Comparison of ENCODE assay signal across 11 mouse cellular contexts in the genomic region with DNA sequence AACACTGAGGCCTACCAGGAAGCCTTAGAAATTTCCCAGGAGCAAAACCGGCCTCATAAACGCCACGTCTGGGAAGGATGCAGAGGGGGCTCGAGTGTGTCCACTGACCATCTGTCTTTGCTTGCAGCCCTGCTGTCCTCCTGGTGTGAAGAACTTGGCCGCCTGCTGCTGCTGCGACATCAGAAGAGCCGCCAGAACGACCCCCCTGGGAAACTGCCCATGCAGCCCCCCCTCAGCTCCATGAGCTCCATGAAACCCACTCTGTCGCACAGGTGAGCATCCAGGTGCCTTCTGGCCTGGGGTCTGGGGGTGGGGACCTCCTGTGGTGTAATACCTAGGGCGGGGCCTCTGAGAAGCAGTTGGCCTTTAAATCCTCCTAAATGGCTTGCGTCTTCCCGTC. TPM values are rescaled to one million over a fixed set of nuclear protein-coding genes. Genes with fewer than 3 reads are reported as not detected.
A peak's percentile ranks its signal among the peaks of the same experiment; 100 is the strongest.
DNase-seq lines count a peak whose midpoint lies in the region; ATAC-seq lines count a peak whose summit lies in the region.
"Had no signal": no experiment of that assay in that cellular context is flagged by ENCODE, and none has a peak within 500 bp of the region (broad histone marks: within the 10 kb centered on the region; RNA-seq: fewer than 3 reads in every experiment).

No protein-coding gene starts in this region.

- no peak for DNase-seq in heart, postnatal 4 days
- DNase-seq in midbrain, embryonic 11.5 days (ENCODE audit: low spot score, missing footprints), result no peak
- no peak for DNase-seq in hindbrain, embryonic 14.5 days (ENCODE audit: low spot score)
- DNase-seq in testis, postnatal 10 days (ENCODE audit: low spot score), result no peak
- DNase-seq: right cerebral cortex, postnatal 4 days had no signal

- H3K9me3 ChIP-seq in heart, embryonic 12.5 days (replicated peaks), result no peaks in the 10 kb centered on the region
- H3K9me3 ChIP-seq in midbrain, embryonic 13.5 days, result no peaks in the 10 kb centered on the region
- no peaks in the 10 kb centered on the region for H3K9me3 ChIP-seq in midbrain, embryonic 11.5 days (ENCODE audit: control insufficient read depth, low read length)
- no peaks in the 10 kb centered on the region for H3K9me3 ChIP-seq in hindbrain, embryonic 14.5 days (ENCODE audit: control insufficient read depth, low read length)
- H3K9me3 ChIP-seq in neural tube, embryonic 15.5 days (replicated peaks), result no peaks in the 10 kb centered on the region
- H3K9me3 ChIP-seq: stomach, embryonic 15.5 days had no signal

- no peaks in the 10 kb centered on the region for H3K27me3 ChIP-seq in heart, embryonic 12.5 days (replicated peaks)
- H3K27me3 ChIP-seq in midbrain, embryonic 13.5 days, result no peaks in the 10 kb centered on the region
- H3K27me3 ChIP-seq in midbrain, embryonic 11.5 days (ENCODE audit: control insufficient read depth, insufficient read depth, low read length), result no peaks in the 10 kb centered on the region
- H3K27me3 ChIP-seq in hindbrain, embryonic 14.5 days (ENCODE audit: control insufficient read depth, insufficient read depth, low read length), result no peaks in the 10 kb centered on the region
- no peaks in the 10 kb centered on the region for H3K27me3 ChIP-seq in neural tube, embryonic 15.5 days (replicated peaks)
- H3K27me3 ChIP-seq: stomach, embryonic 15.5 days had no signal

- peaks cover 96% of the 10 kb centered on the region for H3K4me1 ChIP-seq in heart, embryonic 12.5 days (replicated peaks)
- peaks cover 74% of the 10 kb centered on the region for H3K4me1 ChIP-seq in midbrain, embryonic 13.5 days (replicated peaks)
- peaks cover 3% of the 10 kb centered on the region; the same call in 1 of the 2 replicates for H3K4me1 ChIP-seq in midbrain, embryonic 11.5 days (ENCODE audit: control insufficient read depth, insufficient read depth, low read length)
- peaks cover 40% of the 10 kb centered on the region for H3K4me1 ChIP-seq in hindbrain, embryonic 14.5 days (replicated peaks; ENCODE audit: control insufficient read depth, insufficient read depth, low read length)
- peaks cover 84% of the 10 kb centered on the region for H3K4me1 ChIP-seq in neural tube, embryonic 15.5 days

- no peak for ATAC-seq in heart, embryonic 12.5 days (ENCODE audit: insufficient number of reproducible peaks, low FRiP score)
- no peak for ATAC-seq in midbrain, embryonic 13.5 days
- ATAC-seq in midbrain, embryonic 11.5 days (ENCODE audit: low FRiP score), result no peak
- ATAC-seq in hindbrain, embryonic 14.5 days (ENCODE audit: low FRiP score), result no peak
- ATAC-seq in neural tube, embryonic 15.5 days (ENCODE audit: low FRiP score), result no peak
- ATAC-seq: CD4-positive, CD25-positive, alpha-beta regulatory T cell, adult 4 months; intestine, embryonic 16.5 days had no signal

- H3K36me3 ChIP-seq in heart, embryonic 12.5 days, result peaks cover 42% of the 10 kb centered on the region
- peaks cover 56% of the 10 kb centered on the region for H3K36me3 ChIP-seq in midbrain, embryonic 13.5 days
- peaks cover 29% of the 10 kb centered on the region for H3K36me3 ChIP-seq in midbrain, embryonic 11.5 days (ENCODE audit: control insufficient read depth, insufficient read depth, low read length)
- peaks cover 47% of the 10 kb centered on the region for H3K36me3 ChIP-seq in hindbrain, embryonic 14.5 days (replicated peaks; ENCODE audit: control insufficient read depth, insufficient read depth)
- H3K36me3 ChIP-seq in neural tube, embryonic 15.5 days, result peaks cover 46% of the 10 kb centered on the region

- peak overlapping the region; percentile 55 for H3K27ac ChIP-seq in heart, embryonic 12.5 days (ENCODE audit: poor library complexity, severe bottlenecking)
- peak overlapping the region; percentile 69 for H3K27ac ChIP-seq in midbrain, embryonic 13.5 days
- H3K27ac ChIP-seq in midbrain, embryonic 11.5 days (ENCODE audit: low read depth, low read length), result no peak overlapping the region
- peak overlapping the region; percentile 65 for H3K27ac ChIP-seq in hindbrain, embryonic 14.5 days
- peak overlapping the region; percentile 54 for H3K27ac ChIP-seq in neural tube, embryonic 15.5 days (replicated peaks)
- H3K27ac ChIP-seq: stomach, embryonic 15.5 days had no signal

- H3K9ac ChIP-seq in heart, embryonic 12.5 days, result 0 out of 2 replicates have a peak overlapping the region, but pooled peaks have one; percentile 9
- H3K9ac ChIP-seq in midbrain, embryonic 13.5 days (replicated peaks), result 0 out of 2 replicates have a peak overlapping the region, but pooled peaks have one; percentile 24
- H3K9ac ChIP-seq in midbrain, embryonic 11.5 days (ENCODE audit: low read length), result no peak overlapping the region
- no peak overlapping the region for H3K9ac ChIP-seq in hindbrain, embryonic 14.5 days
- no peak overlapping the region for H3K9ac ChIP-seq in neural tube, embryonic 15.5 days (replicated peaks)
- H3K9ac ChIP-seq: stomach, embryonic 15.5 days had no signal

- no peak overlapping the region for H3K4me3 ChIP-seq in heart, embryonic 12.5 days
- no peak overlapping the region for H3K4me3 ChIP-seq in midbrain, embryonic 13.5 days (replicated peaks)
- no peak overlapping the region for H3K4me3 ChIP-seq in midbrain, embryonic 11.5 days (ENCODE audit: low read depth, low read length)
- no peak overlapping the region for H3K4me3 ChIP-seq in hindbrain, embryonic 14.5 days (replicated peaks; ENCODE audit: low read length)
- H3K4me3 ChIP-seq in neural tube, embryonic 15.5 days (replicated peaks), result no peak overlapping the region
- H3K4me3 ChIP-seq: stomach, embryonic 15.5 days had no signal

- H3K4me2 ChIP-seq in heart, embryonic 12.5 days, result no peak overlapping the region
- no peak overlapping the region for H3K4me2 ChIP-seq in midbrain, embryonic 13.5 days (replicated peaks)
- no peak overlapping the region for H3K4me2 ChIP-seq in midbrain, embryonic 11.5 days
- no peak overlapping the region for H3K4me2 ChIP-seq in hindbrain, embryonic 14.5 days (replicated peaks)
- no peak overlapping the region for H3K4me2 ChIP-seq in neural tube, embryonic 15.5 days
- H3K4me2 ChIP-seq: stomach, embryonic 15.5 days had no signal

- WGBS in heart, embryonic 12.5 days, result 76% methylated on average over 12 of the region's 12 CpGs
- 67% methylated on average over 12 of the region's 12 CpGs for WGBS in midbrain, embryonic 13.5 days
- WGBS in midbrain, embryonic 11.5 days, result 76% methylated on average over 12 of the region's 12 CpGs
- WGBS in hindbrain, embryonic 14.5 days, result 59% methylated on average over 12 of the region's 12 CpGs
- 45% methylated on average over 12 of the region's 12 CpGs for WGBS in neural tube, embryonic 15.5 days

RNA-seq across cellular contexts. Expression of a gene that starts 58.2 kb away (rescaled TPM):
- 101 and 104 TPM in 2 replicates for polyA plus RNA-seq in heart, embryonic 12.5 days (2016; fragmentation: Nextera tagmentation; extraction: Ambion mirVana)
- 100 to 1,000 TPM; 188 to 208 TPM for total RNA-seq in heart, postnatal 4 days (2021)
- polyA plus RNA-seq in midbrain, embryonic 13.5 days (2015; fragmentation: Nextera tagmentation; extraction: Ambion mirVana), result 25.3 and 25.5 TPM in 2 replicates
- polyA plus RNA-seq in midbrain, embryonic 11.5 days (2014; fragmentation: Nextera tagmentation; extraction: Ambion mirVana), result 36.2 and 37.4 TPM in 2 replicates
- 29.5 and 31.8 TPM in 2 replicates for polyA plus RNA-seq in hindbrain, embryonic 14.5 days (2014; fragmentation: Nextera tagmentation; extraction: Ambion mirVana)
- 38.0 and 42.9 TPM in 2 replicates for polyA plus RNA-seq in neural tube, embryonic 15.5 days (2015; fragmentation: Nextera tagmentation; extraction: Ambion mirVana)

Comparison
In these comparisons a context has a peak if more than half of its experiments do, and no peak if none do; other contexts are left out.
1. H3K9ac ChIP-seq: peak in heart, embryonic 12.5 days (single experiment) and midbrain, embryonic 13.5 days (single experiment); none in midbrain, embryonic 11.5 days (single experiment), hindbrain, embryonic 14.5 days (single experiment) and neural tube, embryonic 15.5 days (single experiment).